Mouse (Mus musculus) erythroblast, embryonic 14.5 days (primary cell): ENCODE results near the gene Sh3rf1.

Experiments
- GATA1 ChIP-seq: IDR thresholded peaks from 2 replicates; pipeline ENCODE4 v1.6.1; 2012; ENCODE audit warnings: low read length, inconsistent platforms, mixed read lengths
- TAL1 ChIP-seq: IDR thresholded peaks from 3 replicates; pipeline ENCODE4 v1.6.1; 2012; ENCODE audit warnings: low read length, inconsistent platforms, mixed read lengths

- TF ChIP-seq TAL1 (no peak), GATA1 (no peak)
Observed at GRCm38 (mm10) chr8:61302029-61302368, 78.3 kb downstream of the Sh3rf1 start.
